Mouse (Mus musculus) lung, adult 2 months (tissue): ENCODE measurements around the gene Edaradd.

ENCODE experiments used
- CTCF ChIP-seq: fragments of 200-500 bp; IDR thresholded peaks from 2 replicates; pipeline ENCODE4 v1.5.1; 2011; ENCODE audit warnings: mild to moderate bottlenecking, low read length, control low read depth; ENCODE audit not compliant: insufficient read depth
- POLR2A ChIP-seq: fragments of 200-500 bp; IDR thresholded peaks from 2 replicates; pipeline ENCODE4 v1.6.1; 2011; ENCODE audit warnings: low read depth, mild to moderate bottlenecking, control low read depth, low read length, borderline replicate concordance; ENCODE audit errors: extremely low read depth

- TF ChIP-seq CTCF, result no peak
- 0 out of 2 replicates have a peak, but pooled peaks have one; percentile 5 for TF ChIP-seq POLR2A
These were observed 59.8 kb downstream of the Edaradd start for GRCm38 (mm10) chr13:12460443-12460842.
